Mouse (Mus musculus): Measurements from ENCODE around the gene Hrh2. TPM values are rescaled to one million over a fixed set of nuclear protein-coding genes. Genes with fewer than 3 reads are reported as not detected.

Gene Hrh2
- polyA plus RNA-seq, 1 experiment from 2014 or later: not detected

- H3K4me2 ChIP-seq (replicated peaks; ENCODE audit: low read depth, low read length): no peak overlapping the region
- no peak overlapping the region for H3K27ac ChIP-seq (ENCODE audit: low read depth, low read length)
- no peak overlapping the region for H3K4me3 ChIP-seq (ENCODE audit: low read depth, low read length)
- H3K9ac ChIP-seq (ENCODE audit: low read depth, low read length): no peak overlapping the region
- DNase-seq (ENCODE audit: low spot score) (no peak), ATAC-seq (ENCODE audit: low FRiP score) (no peak)
- no peaks in the 10 kb centered on the region for H3K36me3 ChIP-seq (ENCODE audit: control insufficient read depth, insufficient read depth, low read length)
- no peaks in the 10 kb centered on the region for H3K9me3 ChIP-seq (ENCODE audit: control insufficient read depth, low read length)
- 82% methylated on average over 3 of the region's 3 CpGs for WGBS
- H3K4me1 ChIP-seq (replicated peaks; ENCODE audit: control insufficient read depth, insufficient read depth, low read length): no peaks in the 10 kb centered on the region
- no peaks in the 10 kb centered on the region for H3K27me3 ChIP-seq (ENCODE audit: control insufficient read depth, insufficient read depth, low read length)
Observed at GRCm38 (mm10) chr13:54179971-54180370, 12.0 kb upstream of the Hrh2 start.

GRCm38 (mm10) chr13:54180461-54180860 lies 11.5 kb upstream of the Hrh2 start:
- WGBS: 55% methylated on average over 3 of the region's 3 CpGs
- Histone ChIP-seq H3K9ac (ENCODE audit: low read depth, low read length) (no peak overlapping the region), H3K27me3 (ENCODE audit: control insufficient read depth, insufficient read depth, low read length) (no peaks in the 10 kb centered on the region), H3K4me3 (ENCODE audit: low read depth, low read length) (no peak overlapping the region), H3K4me2 (replicated peaks; ENCODE audit: low read depth, low read length) (no peak overlapping the region), H3K36me3 (ENCODE audit: control insufficient read depth, insufficient read depth, low read length) (no peaks in the 10 kb centered on the region), H3K4me1 (replicated peaks; ENCODE audit: control insufficient read depth, insufficient read depth, low read length) (no peaks in the 10 kb centered on the region), H3K27ac (ENCODE audit: low read depth, low read length) (no peak overlapping the region), H3K9me3 (ENCODE audit: control insufficient read depth, low read length) (no peaks in the 10 kb centered on the region)
- no peak for DNase-seq (ENCODE audit: low spot score)
- ATAC-seq (ENCODE audit: low FRiP score): no peak

DNA sequence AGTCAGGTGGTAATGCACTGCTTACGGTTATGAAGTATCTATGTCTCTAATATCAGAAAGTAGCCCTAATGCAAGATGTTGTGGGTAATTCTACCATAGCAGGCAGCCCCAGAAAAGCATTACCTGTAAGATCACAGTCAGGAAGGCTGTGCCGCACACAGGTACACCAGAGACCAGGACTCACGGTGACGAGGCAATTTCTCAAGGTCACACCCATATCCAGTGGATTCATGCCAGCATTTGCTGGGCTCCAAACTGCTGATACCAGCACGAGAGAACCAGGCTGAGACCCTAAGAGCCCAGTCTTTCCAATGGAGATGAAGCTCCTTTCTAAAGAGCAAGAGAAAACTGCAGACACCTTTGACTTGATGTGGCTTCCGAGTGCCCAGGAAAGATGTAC lies 10.6 kb upstream of the Hrh2 start:
- Histone ChIP-seq H3K27me3 (ENCODE audit: control insufficient read depth, insufficient read depth, low read length) (no peaks in the 10 kb centered on the region), H3K4me2 (replicated peaks; ENCODE audit: low read depth, low read length) (no peak overlapping the region), H3K4me1 (replicated peaks; ENCODE audit: control insufficient read depth, insufficient read depth, low read length) (no peaks in the 10 kb centered on the region), H3K4me3 (ENCODE audit: low read depth, low read length) (no peak overlapping the region), H3K9ac (ENCODE audit: low read depth, low read length) (no peak overlapping the region), H3K9me3 (ENCODE audit: control insufficient read depth, low read length) (no peaks in the 10 kb centered on the region), H3K27ac (ENCODE audit: low read depth, low read length) (no peak overlapping the region), H3K36me3 (ENCODE audit: control insufficient read depth, insufficient read depth, low read length) (no peaks in the 10 kb centered on the region)
- DNase-seq (ENCODE audit: low spot score): no peak
- ATAC-seq (ENCODE audit: low FRiP score): no peak
- 94% methylated on average over 6 of the region's 6 CpGs for WGBS

DNA sequence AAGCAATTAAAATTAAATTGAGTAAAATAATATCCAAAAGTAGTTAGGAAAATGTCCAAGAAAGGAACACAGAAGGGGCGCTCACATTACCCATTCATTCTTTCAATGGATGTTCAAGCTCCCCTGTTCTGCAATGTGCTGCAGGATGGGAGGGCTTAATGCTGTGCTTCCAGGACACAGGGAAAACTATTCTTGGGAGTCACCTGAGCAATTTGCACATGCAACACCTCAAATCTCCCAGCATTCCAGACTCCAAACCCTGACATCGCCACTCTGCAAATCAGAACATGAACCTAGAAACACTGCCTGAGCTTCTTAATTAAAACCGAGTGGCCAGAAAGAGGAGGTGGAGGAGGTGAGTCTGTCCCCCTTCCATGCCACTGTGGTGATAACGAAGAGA lies 10.0 kb upstream of the Hrh2 start:
- H3K9me3 ChIP-seq (ENCODE audit: control insufficient read depth, low read length): no peaks in the 10 kb centered on the region
- no peaks in the 10 kb centered on the region for H3K4me1 ChIP-seq (replicated peaks; ENCODE audit: control insufficient read depth, insufficient read depth, low read length)
- H3K4me3 ChIP-seq (ENCODE audit: low read depth, low read length): no peak overlapping the region
- H3K27ac ChIP-seq (ENCODE audit: low read depth, low read length): no peak overlapping the region
- H3K9ac ChIP-seq (ENCODE audit: low read depth, low read length): no peak overlapping the region
- ATAC-seq (ENCODE audit: low FRiP score): no peak
- DNase-seq (ENCODE audit: low spot score): no peak
- WGBS: 89% methylated on average over 4 of the region's 4 CpGs
- no peaks in the 10 kb centered on the region for H3K36me3 ChIP-seq (ENCODE audit: control insufficient read depth, insufficient read depth, low read length)
- H3K4me2 ChIP-seq (replicated peaks; ENCODE audit: low read depth, low read length): no peak overlapping the region
- no peaks in the 10 kb centered on the region for H3K27me3 ChIP-seq (ENCODE audit: control insufficient read depth, insufficient read depth, low read length)

DNA sequence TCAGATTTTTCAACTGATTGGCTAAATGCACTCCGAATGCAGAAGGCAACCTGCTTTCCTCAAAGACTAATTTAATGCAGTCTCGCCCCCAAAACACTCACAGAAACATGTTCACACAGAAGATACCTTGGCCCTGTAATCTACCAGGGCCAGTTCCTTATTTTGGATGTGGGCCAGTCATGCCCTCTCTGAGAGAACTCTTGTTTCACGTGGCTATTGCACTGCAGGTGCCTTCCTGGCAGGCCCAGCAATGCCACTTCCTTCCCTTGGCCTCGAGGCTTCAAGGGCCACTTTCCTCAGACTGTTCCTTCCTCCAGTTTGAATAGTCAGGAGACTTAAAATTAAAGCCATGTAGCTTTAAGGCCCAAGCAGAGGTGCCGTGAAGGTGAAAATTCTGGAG lies 5.5 kb upstream of the Hrh2 start:
- no peak overlapping the region for H3K9ac ChIP-seq (ENCODE audit: low read depth, low read length)
- no peak for DNase-seq (ENCODE audit: low spot score)
- H3K4me2 ChIP-seq (replicated peaks; ENCODE audit: low read depth, low read length): no peak overlapping the region
- H3K9me3 ChIP-seq (ENCODE audit: control insufficient read depth, low read length): no peaks in the 10 kb centered on the region
- H3K27ac ChIP-seq (ENCODE audit: low read depth, low read length): no peak overlapping the region
- no peak for ATAC-seq (ENCODE audit: low FRiP score)
- H3K27me3 ChIP-seq (ENCODE audit: control insufficient read depth, insufficient read depth, low read length): peaks cover 2% of the 10 kb centered on the region; the same call in 1 of the 2 replicates
- H3K36me3 ChIP-seq (ENCODE audit: control insufficient read depth, insufficient read depth, low read length): no peaks in the 10 kb centered on the region
- no peaks in the 10 kb centered on the region for H3K4me1 ChIP-seq (replicated peaks; ENCODE audit: control insufficient read depth, insufficient read depth, low read length)
- no peak overlapping the region for H3K4me3 ChIP-seq (ENCODE audit: low read depth, low read length)
- 79% methylated on average over 5 of the region's 5 CpGs for WGBS

DNA sequence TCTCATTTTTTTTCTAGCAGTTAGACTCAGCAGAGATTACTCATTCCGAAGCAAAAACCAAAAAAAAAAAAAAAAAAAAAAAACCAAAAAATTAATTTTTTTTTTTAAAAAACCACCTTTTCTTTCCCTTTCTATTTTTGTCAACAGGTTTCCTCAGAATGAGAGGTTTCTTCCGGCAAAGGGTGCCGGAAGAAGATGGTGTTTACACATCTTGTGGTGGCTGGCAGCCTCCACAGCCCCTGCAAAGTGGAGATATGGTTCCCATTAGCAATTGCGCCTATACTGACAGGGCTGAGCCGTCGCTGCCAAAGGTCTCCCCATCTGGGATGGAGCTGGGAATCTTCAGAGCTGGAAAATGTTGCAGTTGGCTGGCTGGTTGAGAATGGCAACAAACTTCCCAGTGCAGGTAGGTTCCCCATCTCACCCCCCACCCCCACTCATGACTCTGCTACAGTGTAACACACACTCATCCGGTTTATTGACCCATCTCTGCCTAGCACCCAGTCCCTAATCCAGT lies 3.7 kb upstream of the Hrh2 start:
- Histone ChIP-seq H3K4me3 (ENCODE audit: low read depth, low read length) (no peak overlapping the region), H3K4me2 (replicated peaks; ENCODE audit: low read depth, low read length) (no peak overlapping the region), H3K4me1 (replicated peaks; ENCODE audit: control insufficient read depth, insufficient read depth, low read length) (no peaks in the 10 kb centered on the region; the same call in 1 of the 2 replicates), H3K36me3 (ENCODE audit: control insufficient read depth, insufficient read depth, low read length) (no peaks in the 10 kb centered on the region), H3K27ac (ENCODE audit: low read depth, low read length) (no peak overlapping the region), H3K27me3 (ENCODE audit: control insufficient read depth, insufficient read depth, low read length) (peaks cover 10% of the 10 kb centered on the region), H3K9me3 (ENCODE audit: control insufficient read depth, low read length) (no peaks in the 10 kb centered on the region), H3K9ac (ENCODE audit: low read depth, low read length) (no peak overlapping the region)
- DNase-seq (ENCODE audit: low spot score) (no peak), ATAC-seq (ENCODE audit: low FRiP score) (no peak)
- WGBS: 80% methylated on average over 7 of the region's 7 CpGs

GRCm38 (mm10) chr13:54189896-54190295 lies 2.0 kb upstream of the Hrh2 start:
- ATAC-seq (ENCODE audit: low FRiP score) (no peak), DNase-seq (ENCODE audit: low spot score) (peak; percentile 65)
- H3K4me3 ChIP-seq (ENCODE audit: low read depth, low read length): no peak overlapping the region
- WGBS: 88% methylated on average over 14 of the region's 14 CpGs
- H3K9me3 ChIP-seq (ENCODE audit: control insufficient read depth, low read length): no peaks in the 10 kb centered on the region
- no peak overlapping the region for H3K27ac ChIP-seq (ENCODE audit: low read depth, low read length)
- H3K27me3 ChIP-seq (ENCODE audit: control insufficient read depth, insufficient read depth, low read length): peaks cover 10% of the 10 kb centered on the region
- no peak overlapping the region for H3K4me2 ChIP-seq (replicated peaks; ENCODE audit: low read depth, low read length)
- H3K36me3 ChIP-seq (ENCODE audit: control insufficient read depth, insufficient read depth, low read length): no peaks in the 10 kb centered on the region
- H3K9ac ChIP-seq (ENCODE audit: low read depth, low read length): no peak overlapping the region
- no peaks in the 10 kb centered on the region; the same call in 1 of the 2 replicates for H3K4me1 ChIP-seq (replicated peaks; ENCODE audit: control insufficient read depth, insufficient read depth, low read length)

GRCm38 (mm10) chr13:54191181-54191580 lies 748 bp upstream of the Hrh2 start:
- no peak for ATAC-seq (ENCODE audit: low FRiP score)
- Histone ChIP-seq H3K36me3 (ENCODE audit: control insufficient read depth, insufficient read depth, low read length) (no peaks in the 10 kb centered on the region), H3K27ac (ENCODE audit: low read depth, low read length) (no peak overlapping the region), H3K9ac (ENCODE audit: low read depth, low read length) (no peak overlapping the region), H3K4me2 (replicated peaks; ENCODE audit: low read depth, low read length) (no peak overlapping the region), H3K27me3 (ENCODE audit: control insufficient read depth, insufficient read depth, low read length) (peaks cover 10% of the 10 kb centered on the region), H3K4me1 (replicated peaks; ENCODE audit: control insufficient read depth, insufficient read depth, low read length) (no peaks in the 10 kb centered on the region; the same call in 1 of the 2 replicates), H3K9me3 (ENCODE audit: control insufficient read depth, low read length) (no peaks in the 10 kb centered on the region), H3K4me3 (ENCODE audit: low read depth, low read length) (no peak overlapping the region)
- DNase-seq (ENCODE audit: low spot score): no peak
- WGBS: 81% methylated on average over 3 of the region's 3 CpGs

GRCm38 (mm10) chr13:54193580-54193979 lies 1.7 kb downstream of the Hrh2 start:
- 62% methylated on average over 5 of the region's 5 CpGs for WGBS
- DNase-seq (ENCODE audit: low spot score): no peak

More at GRCm38 (mm10) chr13:54193580-54193979, 1.7 kb downstream of the Hrh2 start:
- no peak overlapping the region for H3K9ac ChIP-seq (ENCODE audit: low read depth, low read length)
- no peak overlapping the region for H3K4me2 ChIP-seq (replicated peaks; ENCODE audit: low read depth, low read length)
- H3K27ac ChIP-seq (ENCODE audit: low read depth, low read length): no peak overlapping the region
- peaks cover 10% of the 10 kb centered on the region for H3K27me3 ChIP-seq (ENCODE audit: control insufficient read depth, insufficient read depth, low read length)
- H3K36me3 ChIP-seq (ENCODE audit: control insufficient read depth, insufficient read depth, low read length): no peaks in the 10 kb centered on the region
- ATAC-seq (ENCODE audit: low FRiP score): no peak
- no peak overlapping the region for H3K4me3 ChIP-seq (ENCODE audit: low read depth, low read length)
- no peaks in the 10 kb centered on the region for H3K9me3 ChIP-seq (ENCODE audit: control insufficient read depth, low read length)
- H3K4me1 ChIP-seq (replicated peaks; ENCODE audit: control insufficient read depth, insufficient read depth, low read length): no peaks in the 10 kb centered on the region; the same call in 1 of the 2 replicates
